Mouse (Mus musculus) embryonic facial prominence, embryonic 14.5 days (tissue): ENCODE data around the gene Ostf1. TPM values are rescaled to one million over a fixed set of nuclear protein-coding genes. Genes with fewer than 3 reads are reported as not detected.
"Not testable (repeated sequence)": the region's sequence is repeated elsewhere in the genome, so short reads cannot be mapped to it uniquely, and the experiment has no call there.

Experiments used
- ATAC-seq: fragments of 200-750 bp; cut with Nextera tagmentation; 2 replicates; pipeline ENCODE4 v1.8.0; 2017; ENCODE audit warnings: low read depth, moderate number of reproducible peaks, moderate TSS enrichment
- DNase-seq: peaks from one replicate; pipeline ENCODE4 v3.0.0-alpha.2; 2015; ENCODE audit warnings: low spot score
- H3K27ac ChIP-seq: fragments of 300-500 bp; sonication (generic); replicated peaks from 2 replicates; pipeline ENCODE4 v1.5.1; 2014; ENCODE audit warnings: low read depth, mild to moderate bottlenecking, low read length, moderate library complexity
- H3K27me3 ChIP-seq: fragments of 300-500 bp; sonication (generic); replicated peaks from 2 replicates; pipeline ENCODE4 v1.6.1; 2014; ENCODE audit warnings: low read length; ENCODE audit not compliant: control insufficient read depth, insufficient read depth
- H3K36me3 ChIP-seq: fragments of 300-500 bp; sonication (generic); 2 replicates; pipeline ENCODE4 v1.6.1; 2014; ENCODE audit warnings: low read length, mixed read lengths; ENCODE audit not compliant: control insufficient read depth, insufficient read depth
- H3K4me1 ChIP-seq: fragments of 300-500 bp; sonication (generic); 2 replicates; pipeline ENCODE4 v1.6.1; 2014; ENCODE audit warnings: antibody characterized with exemption, low read length; ENCODE audit not compliant: control insufficient read depth, insufficient read depth
- H3K4me2 ChIP-seq: fragments of 300-500 bp; sonication (generic); 2 replicates; pipeline ENCODE4 v1.6.1; 2014; ENCODE audit warnings: low read depth, mild to moderate bottlenecking, low read length, moderate library complexity, mixed read lengths
- H3K4me3 ChIP-seq: fragments of 300-500 bp; sonication (generic); 2 replicates; pipeline ENCODE4 v1.5.1; 2014; ENCODE audit warnings: low read depth, mild to moderate bottlenecking, low read length
- H3K9ac ChIP-seq: fragments of 300-500 bp; sonication (generic); 2 replicates; pipeline ENCODE4 v1.6.1; 2014; ENCODE audit warnings: low read depth, mild to moderate bottlenecking, low read length, moderate library complexity, mixed read lengths
- H3K9me3 ChIP-seq: fragments of 300-500 bp; sonication (generic); 2 replicates; pipeline ENCODE4 v1.6.1; 2016; ENCODE audit warnings: low read length; ENCODE audit not compliant: control insufficient read depth
- WGBS: fragments of 180-500 bp; shearing (Covaris S2); extraction: QIAGEN DNeasy Blood & Tissue Kit; methylation state at CpG from one replicate; pipeline ENCODE4 v1.1.7; 2014; 5-methylcytosine and 5-hydroxymethylcytosine counted together
- polyA plus RNA-seq: library from polyadenylated mRNA; unstranded; fragments of >200 nt; fragmentation: Nextera tagmentation; extraction: Ambion mirVana; gene quantifications from 2 replicates; pipeline ENCODE4 v1.2.1, GENCODE M21; 2014

Gene Ostf1
- polyA plus RNA-seq, 1 experiment from 2014 or later: 116 TPM

GRCm38 (mm10) chr19:18590234-18590633, 41.4 kb downstream of the Ostf1 start:
- Histone ChIP-seq H3K4me2 (no peak overlapping the region), H3K9ac (no peak overlapping the region), H3K27me3 (no peaks in the 10 kb centered on the region), H3K4me3 (no peak overlapping the region), H3K36me3 (peaks cover 4% of the 10 kb centered on the region; the same call in 1 of the 2 replicates), H3K9me3 (no peaks in the 10 kb centered on the region), H3K4me1 (no peaks in the 10 kb centered on the region), H3K27ac (no peak overlapping the region)
- ATAC-seq (peak; percentile 78; the same call in 1 of the 2 replicates), DNase-seq (no peak)
- 59% methylated on average over 5 of the region's 5 CpGs for WGBS

GRCm38 (mm10) chr19:18589276-18589675, 42.3 kb downstream of the Ostf1 start:
- no peaks in the 10 kb centered on the region for H3K4me1 ChIP-seq
- no peak overlapping the region for H3K4me2 ChIP-seq
- H3K4me3 ChIP-seq: no peak overlapping the region
- DNase-seq (no peak), ATAC-seq (no peak)
- 92% methylated on average over 8 of the region's 8 CpGs for WGBS
- no peak overlapping the region for H3K27ac ChIP-seq
- no peaks in the 10 kb centered on the region for H3K9me3 ChIP-seq
- no peak overlapping the region for H3K9ac ChIP-seq
- H3K36me3 ChIP-seq: peaks cover 8% of the 10 kb centered on the region; the same call in 1 of the 2 replicates
- H3K27me3 ChIP-seq: no peaks in the 10 kb centered on the region

DNA sequence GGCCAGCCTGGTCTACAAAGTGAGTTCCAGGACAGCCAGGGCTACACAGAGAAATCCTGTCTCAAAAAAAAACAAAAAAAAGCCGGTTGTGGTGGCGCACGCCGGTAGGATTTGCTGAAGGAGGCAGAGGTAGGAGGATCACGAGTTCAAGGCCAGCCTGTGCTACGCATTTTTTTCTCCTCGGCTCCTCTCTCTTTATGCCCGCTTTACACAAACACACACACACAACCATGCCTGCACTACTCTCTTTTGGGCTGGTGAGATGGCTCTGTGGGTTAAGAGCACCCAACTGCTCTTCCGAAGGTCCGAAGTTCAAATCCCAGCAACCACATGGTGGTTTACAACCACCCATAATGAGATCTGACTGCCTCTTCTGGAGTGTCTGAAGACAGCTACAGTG, 42.8 kb downstream of the Ostf1 start:
- not testable (repeated sequence) for H3K27me3 ChIP-seq, H3K4me1 ChIP-seq, H3K4me3 ChIP-seq, H3K36me3 ChIP-seq, ATAC-seq, H3K27ac ChIP-seq, H3K4me2 ChIP-seq, H3K9me3 ChIP-seq, H3K9ac ChIP-seq, DNase-seq
- 98% methylated on average over 10 of the region's 10 CpGs for whole genome bisulfite sequencing

GRCm38 (mm10) chr19:18588243-18588642, 43.4 kb downstream of the Ostf1 start:
- no peak overlapping the region for H3K9ac ChIP-seq

DNA sequence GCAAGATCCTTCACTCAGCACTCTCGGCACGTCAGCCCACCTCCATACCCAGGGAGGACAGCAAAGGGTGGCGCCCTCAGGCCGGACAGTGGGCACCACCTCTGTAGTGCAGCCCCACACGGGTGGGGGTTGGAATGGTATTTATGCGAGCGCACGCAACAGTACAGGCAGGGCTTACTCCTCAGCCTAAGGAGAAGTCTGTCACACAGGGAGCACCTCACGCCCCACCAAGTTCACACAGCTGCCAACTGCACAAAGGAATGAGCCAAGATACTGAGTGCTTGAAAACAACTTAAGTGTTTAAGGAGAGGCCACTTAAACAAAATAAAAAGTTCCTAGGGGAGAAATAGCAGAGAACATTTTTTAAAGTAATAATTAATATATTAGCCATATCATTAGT, 44.5 kb downstream of the Ostf1 start:
- Histone ChIP-seq H3K36me3 (peaks cover 8% of the 10 kb centered on the region; the same call in 1 of the 2 replicates), H3K27ac (no peak overlapping the region), H3K4me3 (no peak overlapping the region), H3K4me1 (no peaks in the 10 kb centered on the region), H3K9me3 (no peaks in the 10 kb centered on the region), H3K4me2 (no peak overlapping the region), H3K27me3 (no peaks in the 10 kb centered on the region), H3K9ac (no peak overlapping the region)
- no peak for DNase-seq
- 78% methylated on average over 9 of the region's 9 CpGs for WGBS
- ATAC-seq: no peak

More at GRCm38 (mm10) chr19:18588243-18588642, 43.4 kb downstream of the Ostf1 start:
- WGBS: 86% methylated on average over 1 of the region's 1 CpGs
- no peak for DNase-seq
- H3K4me1 ChIP-seq: no peaks in the 10 kb centered on the region
- no peak overlapping the region for H3K27ac ChIP-seq
- H3K36me3 ChIP-seq: peaks cover 8% of the 10 kb centered on the region; the same call in 1 of the 2 replicates
- H3K4me3 ChIP-seq: no peak overlapping the region
- no peak for ATAC-seq
- H3K4me2 ChIP-seq: no peak overlapping the region
- H3K9me3 ChIP-seq: no peaks in the 10 kb centered on the region
- H3K27me3 ChIP-seq: no peaks in the 10 kb centered on the region

- WGBS: 95% methylated on average over 7 of the region's 7 CpGs
- Histone ChIP-seq H3K27me3 (no peaks in the 10 kb centered on the region), H3K36me3 (peaks cover 12% of the 10 kb centered on the region; the same call in 1 of the 2 replicates), H3K27ac (no peak overlapping the region), H3K9me3 (no peaks in the 10 kb centered on the region), H3K4me2 (no peak overlapping the region), H3K9ac (no peak overlapping the region), H3K4me1 (no peaks in the 10 kb centered on the region), H3K4me3 (no peak overlapping the region)
- DNase-seq (no peak), ATAC-seq (no peak)
Measured at GRCm38 (mm10) chr19:18584621-18585020, 47.0 kb downstream of the Ostf1 start.

DNA sequence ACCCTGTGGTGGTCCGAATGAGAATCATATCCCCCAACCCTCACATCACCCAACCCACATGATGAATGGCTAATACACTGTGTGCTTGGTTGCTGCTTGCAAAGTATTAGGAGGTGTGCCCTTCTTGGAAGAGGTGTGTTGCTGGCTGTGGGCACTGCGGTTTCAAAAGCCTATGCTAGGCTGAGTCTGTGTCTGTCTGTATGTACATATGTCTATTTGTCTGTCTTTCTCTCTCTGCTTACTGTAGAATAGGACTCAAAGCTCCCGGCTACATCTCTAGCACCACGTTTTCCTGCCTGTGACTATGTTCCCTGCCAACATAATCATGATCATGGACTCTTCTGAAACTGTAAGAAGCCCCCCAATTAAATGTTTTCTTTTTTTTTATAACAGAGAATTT, 47.9 kb downstream of the Ostf1 start:
- H3K27ac ChIP-seq: no peak overlapping the region
- H3K9me3 ChIP-seq: no peaks in the 10 kb centered on the region
- no peaks in the 10 kb centered on the region for H3K4me1 ChIP-seq
- WGBS: 93% methylated on average over 4 of the region's 4 CpGs
- no peak for DNase-seq
- no peak for ATAC-seq
- no peak overlapping the region for H3K9ac ChIP-seq
- no peaks in the 10 kb centered on the region for H3K27me3 ChIP-seq
- H3K4me3 ChIP-seq: no peak overlapping the region
- no peak overlapping the region for H3K4me2 ChIP-seq
- H3K36me3 ChIP-seq: peaks cover 8% of the 10 kb centered on the region; the same call in 1 of the 2 replicates

DNA sequence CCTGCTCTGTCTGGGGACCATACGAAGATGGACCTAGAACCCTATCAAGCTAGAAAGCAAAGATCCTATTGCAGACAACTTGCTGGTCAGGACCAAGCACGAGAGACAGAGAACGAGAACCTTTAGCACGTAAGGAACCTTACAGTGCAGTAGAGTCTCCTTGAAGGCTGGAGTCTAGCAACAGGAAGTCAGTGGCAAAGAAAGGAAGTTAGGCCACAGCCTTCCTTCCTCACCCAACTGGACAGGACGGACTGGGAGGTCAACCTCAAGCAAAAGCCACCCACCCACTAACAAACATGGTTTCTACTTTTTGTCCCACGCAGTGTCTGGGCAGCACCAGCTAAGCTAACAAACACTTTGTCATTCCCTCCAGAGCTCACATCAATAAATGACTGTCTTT, 48.7 kb downstream of the Ostf1 start:
- no peak for ATAC-seq
- H3K4me2 ChIP-seq: no peak overlapping the region
- H3K9me3 ChIP-seq: no peaks in the 10 kb centered on the region
- H3K27ac ChIP-seq: no peak overlapping the region
- no peak overlapping the region for H3K9ac ChIP-seq
- H3K4me3 ChIP-seq: no peak overlapping the region
- peaks cover 6% of the 10 kb centered on the region for H3K4me1 ChIP-seq
- WGBS: 80% methylated on average over 6 of the region's 6 CpGs
- peaks cover 8% of the 10 kb centered on the region; the same call in 1 of the 2 replicates for H3K36me3 ChIP-seq
- H3K27me3 ChIP-seq: no peaks in the 10 kb centered on the region
- no peak for DNase-seq

- Histone ChIP-seq H3K27me3 (no peaks in the 10 kb centered on the region), H3K4me2 (no peak overlapping the region), H3K4me3 (no peak overlapping the region), H3K27ac (no peak overlapping the region), H3K9me3 (no peaks in the 10 kb centered on the region), H3K9ac (no peak overlapping the region), H3K36me3 (peaks cover 8% of the 10 kb centered on the region; the same call in 1 of the 2 replicates), H3K4me1 (peaks cover 11% of the 10 kb centered on the region)
- DNase-seq: no peak
- no peak for ATAC-seq
- 82% methylated on average over 9 of the region's 9 CpGs for WGBS
Measured at GRCm38 (mm10) chr19:18582226-18582625, 49.4 kb downstream of the Ostf1 start.
